Mouse (Mus musculus): Measurements from ENCODE around the gene Pde4c. TPM values are rescaled to one million over a fixed set of nuclear protein-coding genes. Genes with fewer than 3 reads are reported as not detected.

Pde4c gene
- under 1 TPM; 0.51 to 0.64 TPM for total RNA-seq (2021)
- long read RNA-seq, result 0 reads

DNA sequence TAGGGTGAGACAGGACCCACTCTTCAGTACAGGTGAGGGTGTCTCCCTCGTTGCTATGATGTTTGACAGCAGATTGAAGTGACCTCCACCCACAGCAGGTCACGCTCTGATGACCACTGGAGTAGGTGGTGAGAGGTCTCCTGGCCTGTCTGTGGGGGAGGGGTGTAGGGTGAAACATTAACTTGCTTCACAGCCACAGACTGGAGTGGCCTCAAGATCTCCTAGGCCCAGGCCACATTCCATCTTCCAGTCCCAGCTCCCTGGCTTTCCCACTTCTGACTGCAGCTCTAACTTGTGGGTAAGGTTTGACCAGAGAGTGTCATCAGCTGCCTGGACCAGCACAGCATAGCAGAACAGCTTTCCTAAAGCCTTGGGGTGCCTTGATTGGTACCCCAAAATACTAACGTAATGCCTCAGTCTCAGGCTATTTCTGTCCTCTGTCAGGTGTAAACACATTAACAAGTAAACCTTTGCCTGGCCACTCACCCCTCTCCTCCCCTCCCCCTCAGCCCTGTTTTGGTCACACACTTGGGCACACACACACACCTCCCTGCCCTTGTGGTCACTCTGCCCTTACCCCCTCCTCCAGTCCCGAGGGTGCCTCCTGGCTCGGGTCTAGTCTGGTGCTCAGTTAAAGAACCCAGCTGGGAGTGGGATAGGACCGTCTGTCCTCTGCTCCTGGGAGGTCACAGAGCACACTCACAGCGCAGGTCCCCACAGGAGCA is at the start of gene Pde4c:
TSS of gene Pde4c (plus strand) at position 235 of the 725 bp plus-strand sequence.
- no peak for DNase-seq (ENCODE audit: low spot score in 2 of 2)

- no peak for DNase-seq (ENCODE audit: low spot score in 2 of 2)
These were observed 49.4 kb upstream of the Pde4c start for GRCm38 (mm10) chr8:70674109-70674508.

DNA sequence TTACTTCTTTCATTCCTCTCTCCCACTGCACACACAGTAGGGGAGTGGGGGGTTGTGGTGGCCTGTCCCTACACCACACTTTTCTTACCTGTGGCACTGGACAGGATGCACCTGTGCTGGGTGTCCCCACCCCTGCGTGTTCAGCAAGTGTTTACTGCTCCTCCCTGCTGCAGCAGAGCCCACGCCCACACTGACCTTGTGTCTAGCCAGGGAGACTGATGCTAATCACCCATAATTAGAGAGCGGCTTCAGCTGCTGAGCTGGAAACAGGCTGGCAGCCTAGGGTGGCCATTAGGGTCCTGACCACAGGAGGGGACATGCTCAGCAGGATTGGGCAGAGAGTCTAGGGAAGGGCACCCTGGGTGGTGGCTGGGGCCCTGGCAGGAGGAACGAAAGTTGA is 48.8 kb upstream of the Pde4c start:
- no peak for DNase-seq (ENCODE audit: low spot score in 2 of 2)

GRCm38 (mm10) chr8:70675336-70675735 is 48.2 kb upstream of the Pde4c start:
- no peak for DNase-seq (ENCODE audit: low spot score in 2 of 2)

DNA sequence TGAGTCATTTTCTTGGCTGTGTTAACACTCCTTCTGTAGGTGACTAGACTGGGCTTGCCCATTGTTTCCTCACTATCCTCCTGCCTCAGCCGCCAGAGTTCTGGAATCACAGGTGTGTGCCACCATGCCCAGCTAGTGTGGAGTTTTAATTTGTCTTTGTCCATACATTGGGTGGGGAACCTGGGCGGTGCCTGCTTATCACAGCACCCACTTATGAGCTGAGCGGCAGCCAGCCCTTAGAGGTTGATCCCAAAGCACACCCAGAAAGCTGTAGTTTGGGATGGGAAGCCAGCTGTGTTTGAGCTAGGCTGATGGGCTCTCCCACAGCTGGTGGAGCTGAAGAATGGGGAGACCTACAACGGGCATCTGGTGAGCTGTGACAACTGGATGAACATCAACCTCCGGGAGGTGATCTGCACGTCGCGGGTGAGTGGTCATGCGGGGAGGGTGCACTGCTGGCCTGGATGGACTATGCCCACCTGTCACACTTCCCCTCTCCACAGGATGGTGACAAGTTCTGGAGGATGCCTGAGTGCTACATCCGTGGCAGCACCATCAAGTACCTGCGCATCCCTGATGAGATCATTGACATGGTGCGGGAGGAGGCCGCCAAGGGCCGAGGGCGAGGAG is 46.0 kb upstream of the Pde4c start:
- DNase-seq (ENCODE audit: low spot score in 2 of 2), result no peak

- no peak for DNase-seq (ENCODE audit: low spot score in 2 of 2)
These were observed 44.8 kb upstream of the Pde4c start for GRCm38 (mm10) chr8:70678679-70679078.

DNA sequence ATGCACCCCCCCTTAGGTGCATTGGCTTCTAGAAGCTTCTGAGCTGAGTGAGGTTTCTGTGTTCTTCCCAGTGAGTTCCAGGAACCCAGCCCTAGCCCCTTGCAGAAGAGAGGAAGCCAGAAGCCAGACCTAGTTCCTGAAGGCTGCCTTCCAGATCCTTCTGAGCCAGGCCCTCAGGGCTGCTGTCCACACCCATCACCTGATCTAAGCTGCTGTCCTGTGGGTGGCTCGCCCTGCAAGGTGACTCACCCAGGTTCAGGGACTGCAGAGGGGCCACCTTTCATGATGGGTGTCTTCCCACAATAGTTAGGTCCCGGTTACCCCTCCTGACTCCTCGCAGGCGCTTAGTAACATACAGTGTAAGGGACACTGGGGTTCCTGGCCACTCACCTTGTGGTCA is 44.1 kb upstream of the Pde4c start:
- no peak for DNase-seq (ENCODE audit: low spot score in 2 of 2)

DNA sequence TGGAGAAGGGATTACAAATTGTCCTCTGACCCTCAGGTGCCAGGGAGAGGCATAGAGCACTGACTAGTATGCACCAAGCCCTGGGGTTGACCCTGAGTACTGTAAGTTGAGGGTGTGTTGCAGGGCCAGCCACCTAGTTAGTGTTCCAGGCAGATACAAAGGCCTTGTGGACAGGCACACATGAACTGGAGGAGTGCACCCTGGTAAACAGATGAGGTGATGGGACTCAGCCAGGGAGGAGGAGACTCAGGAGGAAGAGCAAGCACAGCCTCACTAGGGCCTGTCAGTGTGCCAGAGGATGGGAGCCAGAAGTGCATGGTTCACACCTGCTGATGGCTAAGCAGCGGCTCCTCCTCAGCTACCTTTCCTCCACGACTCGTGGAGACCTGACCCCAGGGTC is 43.5 kb upstream of the Pde4c start:
- no peak for DNase-seq (ENCODE audit: low spot score in 2 of 2)

DNA sequence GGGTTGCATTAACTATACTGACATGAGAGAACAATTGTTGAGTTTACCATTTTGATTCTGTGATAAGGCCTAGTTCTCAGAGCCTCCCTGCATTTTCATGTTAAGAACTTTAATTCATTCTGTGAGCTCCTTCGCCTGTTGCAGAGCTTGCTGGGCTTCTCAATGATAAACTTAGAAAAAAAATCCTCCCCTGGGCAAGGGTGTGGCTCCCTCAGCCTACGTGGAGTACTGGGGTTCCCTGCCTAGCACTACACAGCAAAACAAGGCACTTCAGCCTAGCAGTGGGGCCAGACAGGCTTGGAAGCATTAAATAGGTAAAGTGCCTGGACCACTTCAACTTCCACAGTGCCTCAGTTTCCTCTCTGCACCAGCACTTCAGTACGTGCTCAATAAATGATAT is 42.1 kb upstream of the Pde4c start:
- no peak for DNase-seq (ENCODE audit: low spot score in 2 of 2)

- no peak for DNase-seq (ENCODE audit: low spot score in 2 of 2)
These were observed 41.3 kb upstream of the Pde4c start for GRCm38 (mm10) chr8:70682193-70682592.

GRCm38 (mm10) chr8:70682692-70683091 is 40.8 kb upstream of the Pde4c start:
- no peak for DNase-seq (ENCODE audit: low spot score in 2 of 2)

GRCm38 (mm10) chr8:70684291-70684690 is 39.2 kb upstream of the Pde4c start:
- DNase-seq (ENCODE audit: low spot score in 2 of 2), result peak in 1 of 2 experiments; percentile 52

- DNase-seq (ENCODE audit: low spot score in 2 of 2), result no peak
These were observed 35.9 kb upstream of the Pde4c start for GRCm38 (mm10) chr8:70687576-70687975.

GRCm38 (mm10) chr8:70688136-70688535 is 35.4 kb upstream of the Pde4c start:
- no peak for DNase-seq (ENCODE audit: low spot score in 2 of 2)

- no peak for DNase-seq (ENCODE audit: low spot score in 2 of 2)
These were observed 33.6 kb upstream of the Pde4c start for GRCm38 (mm10) chr8:70689892-70690390.

DNA sequence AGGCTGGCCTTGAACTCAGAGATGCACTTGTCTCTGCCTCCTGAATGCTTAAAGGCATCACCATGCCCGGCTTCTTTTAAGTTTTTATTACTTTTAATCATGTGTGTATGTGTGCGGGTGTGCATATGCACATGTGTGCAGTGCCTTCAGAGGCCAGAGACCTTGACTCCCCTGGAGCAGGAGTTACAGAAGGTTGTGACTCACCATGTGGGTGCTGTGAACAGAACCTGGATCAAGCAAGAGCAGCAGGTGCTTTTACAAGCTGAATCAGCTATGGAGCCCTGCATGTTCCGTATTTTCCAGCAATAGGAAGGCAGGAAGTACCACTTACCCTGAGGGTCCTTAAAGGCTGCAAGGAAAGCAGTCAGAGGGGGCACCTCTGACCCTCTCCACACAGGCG is 32.3 kb upstream of the Pde4c start:
- no peak for DNase-seq (ENCODE audit: low spot score in 2 of 2)

DNA sequence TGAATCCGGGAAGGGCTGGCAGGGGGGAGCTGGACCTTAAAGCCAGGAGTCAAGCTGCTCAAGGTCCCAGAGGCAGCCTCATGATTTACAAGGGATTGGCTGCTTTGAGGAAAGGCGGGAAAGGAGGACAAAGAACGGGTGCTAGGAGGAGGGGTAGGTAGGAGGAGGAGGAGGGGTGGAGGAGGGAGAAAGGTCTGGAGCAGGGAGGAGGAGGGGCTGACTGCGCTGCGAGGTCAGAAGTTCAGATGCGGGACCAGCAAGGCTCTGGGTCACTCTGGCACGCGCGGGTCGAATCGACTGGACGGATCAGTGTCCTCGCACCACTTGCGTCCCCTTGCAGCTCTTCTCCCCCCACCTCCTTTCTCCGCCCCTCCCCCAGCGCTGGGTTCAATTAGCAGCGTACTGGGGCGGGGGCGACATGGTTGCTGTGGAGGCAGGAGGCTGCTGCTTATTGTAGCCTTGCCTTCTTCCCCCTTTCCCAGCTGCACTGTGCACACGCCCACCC is 31.7 kb upstream of the Pde4c start:
- DNase-seq (ENCODE audit: low spot score in 2 of 2), result peak; percentile 36 to 46

DNA sequence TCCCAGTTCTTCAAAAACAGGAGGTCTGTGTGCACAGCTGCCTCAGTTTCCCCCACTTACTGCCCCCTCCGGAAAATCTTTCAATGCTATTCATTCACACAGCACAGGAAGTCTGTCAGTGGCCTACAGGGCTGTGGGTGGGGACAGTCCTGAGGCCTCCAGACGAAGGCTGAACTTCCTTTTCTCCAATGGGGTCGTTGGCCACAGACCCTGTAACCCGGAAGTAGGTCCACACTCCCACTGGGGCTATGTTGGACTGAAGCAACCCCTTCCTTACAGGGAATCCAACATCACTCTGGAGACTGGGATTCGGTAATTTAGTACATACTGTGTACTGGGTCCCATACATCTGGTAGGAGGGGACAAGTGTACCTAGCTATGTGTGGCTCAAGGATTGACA is 29.9 kb upstream of the Pde4c start:
- DNase-seq (ENCODE audit: low spot score in 2 of 2), result no peak

GRCm38 (mm10) chr8:70695318-70696018 is 28.1 kb upstream of the Pde4c start:
- DNase-seq (ENCODE audit: low spot score in 2 of 2), result no peak

DNA sequence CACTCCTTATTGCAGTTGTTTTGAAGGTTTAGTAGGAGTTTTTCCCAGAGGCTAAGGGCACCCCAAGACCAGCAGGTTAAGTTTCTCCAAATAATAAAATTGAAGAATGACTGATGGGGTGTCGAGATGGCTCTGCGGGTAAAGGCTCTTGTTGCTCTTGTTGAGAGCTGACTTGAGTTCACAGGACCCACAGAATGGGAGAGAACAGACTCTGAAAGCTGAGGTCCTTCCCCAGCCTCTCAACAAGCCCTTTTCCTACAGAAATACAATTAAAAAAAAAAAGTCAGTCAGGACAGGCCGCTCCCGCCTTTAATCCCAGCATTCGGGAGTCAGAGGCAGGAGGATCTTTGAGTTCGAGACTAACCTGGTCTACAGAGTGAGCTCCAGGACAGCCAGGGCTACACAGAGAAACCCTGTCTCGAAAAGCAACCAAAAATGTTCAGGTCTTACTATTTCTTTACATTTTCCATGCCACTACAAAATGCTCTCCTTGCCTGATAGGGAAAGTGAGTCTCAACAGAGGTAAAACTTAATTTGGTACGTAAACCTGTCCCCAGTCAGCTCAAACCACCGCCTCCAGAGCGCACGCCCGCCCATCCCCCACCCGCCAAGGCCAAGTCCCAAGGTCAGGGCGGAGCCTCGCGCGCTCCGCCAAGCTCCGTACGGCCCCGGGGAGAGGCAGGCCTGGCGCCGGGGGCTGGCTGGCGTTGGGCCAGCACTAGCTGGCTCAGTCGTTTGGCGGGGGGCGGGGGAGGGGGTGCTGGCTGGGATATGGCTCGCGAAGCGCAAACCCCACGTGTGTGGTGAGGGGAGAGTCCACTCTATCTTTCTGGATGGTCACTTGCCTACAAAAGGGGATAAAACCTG is 27.3 kb upstream of the Pde4c start:
- DNase-seq (ENCODE audit: low spot score in 2 of 2), result peak; percentile 35 to 61

GRCm38 (mm10) chr8:70696946-70697345 is 26.6 kb upstream of the Pde4c start:
- no peak for DNase-seq (ENCODE audit: low spot score in 2 of 2)
